Mouse (Mus musculus): ENCODE results near the gene Mipep. TPM values are rescaled to one million over a fixed set of nuclear protein-coding genes. Genes with fewer than 3 reads are reported as not detected.

Mipep gene
- total and polyA plus RNA-seq, 2 experiments from 2014 or later = 17.1 to 32.1 TPM

DNA sequence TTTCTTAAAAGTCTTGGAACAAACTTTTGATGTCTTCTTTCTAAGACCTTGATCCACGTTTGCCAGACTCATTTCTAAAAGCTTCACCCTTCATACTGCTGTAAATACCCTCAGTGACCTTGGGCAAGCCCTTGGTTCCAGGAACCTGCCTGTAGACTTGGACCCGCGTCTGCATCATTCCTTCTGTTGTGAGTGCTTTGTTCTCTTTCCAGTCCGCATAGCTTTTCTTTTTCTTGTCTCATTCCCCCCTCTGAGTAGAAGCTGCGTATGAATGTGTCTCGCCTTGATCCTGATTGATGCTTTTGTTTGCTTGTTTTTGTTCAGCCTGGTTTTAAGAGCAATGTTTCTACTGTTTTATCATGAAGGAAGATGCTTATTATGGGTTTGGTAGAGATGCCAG, 52.3 kb downstream of the Mipep start:
- TF ChIP-seq CTCF (IDR thresholded peaks at IDR 0.05) = no peak
- H3K27me3 ChIP-seq (ENCODE audit: insufficient read depth, low read length) = no peaks in the 10 kb centered on the region
- no peak overlapping the region for H3K4me3 ChIP-seq (ENCODE audit: low read depth, low read length)
- no peaks in the 10 kb centered on the region for H3K4me1 ChIP-seq (ENCODE audit: insufficient read depth, low read length)
- no peak for ATAC-seq (ENCODE audit: low FRiP score)
- H3K27ac ChIP-seq (ENCODE audit: low read depth, low read length) = no peak overlapping the region
- 28% methylated on average over 6 of the region's 6 CpGs for WGBS
- H3K9me3 ChIP-seq (ENCODE audit: low read length) = no peaks in the 10 kb centered on the region
- H3K4me2 ChIP-seq (ENCODE audit: low read depth, low read length, poor library complexity, severe bottlenecking) = no peak overlapping the region
- no peaks in the 10 kb centered on the region for H3K36me3 ChIP-seq (ENCODE audit: insufficient read depth, low read length)
- H3K9ac ChIP-seq (replicated peaks; ENCODE audit: low read length, poor library complexity, severe bottlenecking) = no peak overlapping the region
- no peak for DNase-seq (ENCODE audit: low spot score)

DNA sequence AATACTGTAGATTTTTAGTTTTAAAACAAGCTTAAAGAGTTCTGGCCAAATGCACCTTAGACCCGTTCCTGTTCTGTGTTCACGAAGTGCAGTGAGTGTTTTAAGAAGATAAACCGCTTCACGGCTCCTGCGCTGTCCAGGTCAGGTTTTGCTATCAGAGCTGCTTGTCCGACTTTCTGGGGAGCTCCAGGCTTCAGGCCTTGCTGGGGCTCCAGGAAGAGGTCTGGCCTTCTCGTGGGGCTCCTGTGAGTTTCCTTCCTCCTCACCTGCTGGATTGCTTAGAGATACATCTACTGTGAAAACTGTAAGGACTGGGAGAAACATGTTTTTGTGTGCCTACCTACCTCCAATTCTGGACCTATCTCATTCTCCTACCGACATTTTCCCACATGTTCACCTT, 55.3 kb downstream of the Mipep start:
- no peak for TF ChIP-seq CTCF (IDR thresholded peaks at IDR 0.05)

DNA sequence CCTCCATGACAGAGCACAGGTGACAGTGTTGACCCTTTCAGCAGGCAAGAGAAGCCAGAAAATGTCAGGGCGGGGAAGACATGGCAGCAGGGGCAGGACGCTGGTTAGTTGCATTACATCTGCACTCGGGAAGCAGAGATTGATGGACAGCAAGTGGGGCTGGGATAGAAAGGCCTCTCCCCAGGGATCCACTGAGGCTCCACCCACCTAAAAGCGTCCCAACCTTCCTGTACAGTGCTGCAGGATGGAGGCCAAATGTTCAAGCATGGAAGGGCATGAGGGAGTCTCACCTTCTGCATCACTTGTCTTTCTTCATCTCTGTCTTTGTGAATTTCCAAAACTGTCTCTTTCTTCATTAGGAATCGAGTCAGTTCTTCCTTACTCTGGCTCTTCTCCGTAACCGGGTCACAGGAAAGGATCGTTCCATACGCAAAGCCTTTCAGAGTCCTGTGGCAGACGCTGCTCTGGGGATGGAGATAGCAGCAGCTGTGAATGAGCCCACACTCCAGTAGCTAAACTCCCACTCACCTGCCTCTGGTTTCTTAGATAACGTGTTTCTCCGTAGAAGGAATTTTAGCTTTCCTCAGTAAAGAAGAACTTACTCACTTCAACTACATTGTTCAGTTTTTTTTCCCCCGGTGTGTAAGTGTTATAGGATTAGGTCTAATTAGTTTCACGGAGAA, 57.7 kb downstream of the Mipep start:
- Histone ChIP-seq H3K4me2 (ENCODE audit: low read depth, low read length, poor library complexity, severe bottlenecking) (no peak overlapping the region), H3K27ac (ENCODE audit: low read depth, low read length) (no peak overlapping the region), H3K9me3 (ENCODE audit: low read length) (no peaks in the 10 kb centered on the region), H3K4me1 (ENCODE audit: insufficient read depth, low read length) (no peaks in the 10 kb centered on the region), H3K4me3 (ENCODE audit: low read depth, low read length) (no peak overlapping the region), H3K36me3 (ENCODE audit: insufficient read depth, low read length) (peaks cover 16% of the 10 kb centered on the region), H3K27me3 (ENCODE audit: insufficient read depth, low read length) (no peaks in the 10 kb centered on the region), H3K9ac (replicated peaks; ENCODE audit: low read length, poor library complexity, severe bottlenecking) (no peak overlapping the region)
- no peak for ATAC-seq (ENCODE audit: low FRiP score)
- TF ChIP-seq CTCF (IDR thresholded peaks at IDR 0.05) = no peak
- 63% methylated on average over 14 of the region's 14 CpGs for WGBS
- no peak for DNase-seq (ENCODE audit: low spot score)

More for the DNA sequence above, 55.3 kb downstream of the Mipep start:
- Histone ChIP-seq H3K9me3 (ENCODE audit: low read length) (no peaks in the 10 kb centered on the region), H3K4me3 (ENCODE audit: low read depth, low read length) (no peak overlapping the region), H3K27me3 (ENCODE audit: insufficient read depth, low read length) (no peaks in the 10 kb centered on the region), H3K4me1 (ENCODE audit: insufficient read depth, low read length) (no peaks in the 10 kb centered on the region), H3K9ac (replicated peaks; ENCODE audit: low read length, poor library complexity, severe bottlenecking) (no peak overlapping the region), H3K27ac (ENCODE audit: low read depth, low read length) (no peak overlapping the region), H3K36me3 (ENCODE audit: insufficient read depth, low read length) (peaks cover 5% of the 10 kb centered on the region), H3K4me2 (ENCODE audit: low read depth, low read length, poor library complexity, severe bottlenecking) (no peak overlapping the region)
- DNase-seq (ENCODE audit: low spot score) = no peak
- 88% methylated on average over 8 of the region's 8 CpGs for WGBS
- ATAC-seq (ENCODE audit: low FRiP score) = no peak

DNA sequence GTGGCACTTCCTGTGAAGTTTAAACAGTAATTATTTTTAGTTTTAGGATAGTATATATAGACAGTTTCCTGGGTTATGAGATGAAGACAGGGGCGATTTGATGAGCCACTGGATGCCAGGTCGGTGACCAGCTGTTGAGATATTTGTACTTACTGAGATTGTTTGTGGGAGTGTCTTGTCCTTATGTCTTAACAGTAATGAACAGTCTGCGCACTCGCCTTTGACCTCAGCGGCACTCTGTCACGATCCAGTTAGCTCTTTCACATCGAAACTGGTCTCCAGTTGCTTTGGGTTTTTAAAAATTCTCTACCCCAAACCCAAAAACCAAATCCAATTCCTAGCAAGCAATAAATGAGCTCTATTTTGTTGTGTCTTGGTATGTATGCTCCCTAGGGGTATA, 59.2 kb downstream of the Mipep start:
- 95% methylated on average over 7 of the region's 7 CpGs for WGBS
- H3K36me3 ChIP-seq (ENCODE audit: insufficient read depth, low read length) = peaks cover 21% of the 10 kb centered on the region

DNA sequence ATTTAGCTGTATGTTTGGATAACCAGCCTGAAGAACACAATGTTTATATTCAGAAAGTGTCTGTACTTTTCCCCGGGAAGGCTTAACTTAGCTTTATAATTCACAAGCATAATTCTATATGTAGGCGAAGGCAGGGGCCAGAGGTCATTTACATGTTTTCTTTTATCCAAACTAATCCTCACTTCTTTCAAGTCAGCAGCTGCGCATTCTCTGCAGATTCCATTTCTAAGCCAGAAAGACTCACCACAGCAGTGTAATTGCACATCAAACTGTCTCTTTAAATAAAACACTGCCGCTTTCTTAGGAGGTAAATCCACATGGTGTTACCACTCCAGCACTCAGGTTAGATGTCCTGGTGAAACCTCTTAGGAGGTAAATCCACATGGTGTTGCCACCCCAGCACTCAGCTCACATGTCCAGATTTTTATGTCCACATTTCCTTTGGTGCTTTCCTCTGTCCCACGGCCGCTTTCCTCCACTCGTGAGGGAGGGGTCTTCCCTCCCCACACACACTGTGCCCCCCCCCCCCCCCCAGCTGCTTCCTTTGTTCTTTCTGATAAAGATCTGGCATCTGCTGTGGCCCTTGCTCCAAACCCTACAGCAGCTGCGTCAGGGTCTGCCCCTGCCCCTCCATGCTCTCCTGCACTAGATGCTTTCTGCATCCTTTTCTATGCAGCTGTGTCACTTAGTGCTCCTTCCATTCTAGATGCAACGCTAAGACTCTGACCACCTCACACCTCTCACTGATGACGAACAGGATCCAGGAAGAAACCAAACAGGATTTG, 61.1 kb downstream of the Mipep start:
- Histone ChIP-seq H3K4me3 (ENCODE audit: low read depth, low read length) (no peak overlapping the region), H3K36me3 (ENCODE audit: insufficient read depth, low read length) (peaks cover 25% of the 10 kb centered on the region), H3K4me1 (ENCODE audit: insufficient read depth, low read length) (no peaks in the 10 kb centered on the region), H3K27ac (ENCODE audit: low read depth, low read length) (no peak overlapping the region), H3K27me3 (ENCODE audit: insufficient read depth, low read length) (no peaks in the 10 kb centered on the region), H3K9ac (replicated peaks; ENCODE audit: low read length, poor library complexity, severe bottlenecking) (no peak overlapping the region), H3K9me3 (ENCODE audit: low read length) (no peaks in the 10 kb centered on the region), H3K4me2 (ENCODE audit: low read depth, low read length, poor library complexity, severe bottlenecking) (no peak overlapping the region)
- TF ChIP-seq CTCF (IDR thresholded peaks at IDR 0.05) = no peak
- no peak for DNase-seq (ENCODE audit: low spot score)
- ATAC-seq (ENCODE audit: low FRiP score) = no peak
- 26% methylated on average over 10 of the region's 10 CpGs for WGBS

More for the DNA sequence above, 59.2 kb downstream of the Mipep start:
- no peak overlapping the region for H3K4me2 ChIP-seq (ENCODE audit: low read depth, low read length, poor library complexity, severe bottlenecking)
- no peaks in the 10 kb centered on the region for H3K9me3 ChIP-seq (ENCODE audit: low read length)
- no peak overlapping the region for H3K4me3 ChIP-seq (ENCODE audit: low read depth, low read length)
- no peak overlapping the region for H3K27ac ChIP-seq (ENCODE audit: low read depth, low read length)
- no peaks in the 10 kb centered on the region for H3K27me3 ChIP-seq (ENCODE audit: insufficient read depth, low read length)
- no peaks in the 10 kb centered on the region for H3K4me1 ChIP-seq (ENCODE audit: insufficient read depth, low read length)
- DNase-seq (ENCODE audit: low spot score) = no peak
- no peak overlapping the region for H3K9ac ChIP-seq (replicated peaks; ENCODE audit: low read length, poor library complexity, severe bottlenecking)
- TF ChIP-seq CTCF (IDR thresholded peaks at IDR 0.05) = no peak
- no peak for ATAC-seq (ENCODE audit: low FRiP score)

DNA sequence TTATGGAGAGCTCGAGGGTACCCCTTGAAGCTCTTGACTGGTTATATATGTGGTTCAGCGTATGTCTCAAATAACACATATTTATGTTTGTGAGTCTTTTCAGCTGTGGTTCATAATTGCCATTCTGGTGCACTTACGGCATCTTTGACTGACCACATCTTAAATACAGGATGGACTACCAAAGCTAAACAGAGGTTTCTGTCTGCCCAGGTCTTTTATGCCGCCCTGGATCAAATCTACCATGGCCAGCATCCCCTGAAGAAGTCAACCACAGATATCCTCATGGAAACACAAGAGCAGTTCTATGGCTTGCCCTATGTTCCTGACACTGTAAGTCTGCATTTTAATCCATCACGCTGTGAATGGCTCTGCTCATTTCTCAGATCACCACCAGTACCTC, 61.8 kb downstream of the Mipep start:
- H3K27ac ChIP-seq (ENCODE audit: low read depth, low read length) = no peak overlapping the region
- no peak for ATAC-seq (ENCODE audit: low FRiP score)

More for the DNA sequence above, 61.8 kb downstream of the Mipep start:
- 95% methylated on average over 5 of the region's 5 CpGs for WGBS
- Histone ChIP-seq H3K9ac (replicated peaks; ENCODE audit: low read length, poor library complexity, severe bottlenecking) (no peak overlapping the region), H3K36me3 (ENCODE audit: insufficient read depth, low read length) (peaks cover 29% of the 10 kb centered on the region), H3K4me3 (ENCODE audit: low read depth, low read length) (no peak overlapping the region), H3K9me3 (ENCODE audit: low read length) (no peaks in the 10 kb centered on the region), H3K27me3 (ENCODE audit: insufficient read depth, low read length) (no peaks in the 10 kb centered on the region), H3K4me1 (ENCODE audit: insufficient read depth, low read length) (no peaks in the 10 kb centered on the region), H3K4me2 (ENCODE audit: low read depth, low read length, poor library complexity, severe bottlenecking) (no peak overlapping the region)
- no peak for DNase-seq (ENCODE audit: low spot score)
- TF ChIP-seq CTCF (IDR thresholded peaks at IDR 0.05) = no peak

Measured in midbrain, postnatal 0 days (tissue).